Mouse (Mus musculus): ENCODE results near the gene Sec11a. TPM values are rescaled to one million over a fixed set of nuclear protein-coding genes. Genes with fewer than 3 reads are reported as not detected.

Gene Sec11a
- 222 and 224 TPM in 2 replicates for polyA plus RNA-seq (2015; fragmentation: Nextera tagmentation; extraction: Ambion mirVana)

GRCm38 (mm10) chr7:80947445-80948350 lies at the start of gene Sec11a:
TSS of gene Sec11a (minus strand) at chr7:80947780.

GRCm38 (mm10) chr7:80992980-80993833 lies 45.6 kb upstream of the Sec11a start, which contains the start of gene Zfp592:
TSS of gene Zfp592 (plus strand) at chr7:80993681.

GRCm38 (mm10) chr7:80904921-80905515 lies 42.6 kb downstream of the Sec11a start, which contains the start of gene Nmb:
TSS of gene Nmb (minus strand) at chr7:80905076.

GRCm38 (mm10) chr7:80900944-80901501 lies 46.6 kb downstream of the Sec11a start, which contains the start of gene Wdr73:
TSS of gene Wdr73 (minus strand) at chr7:80901269.

GRCm38 (mm10) chr7:80860729-80861274 lies 86.8 kb downstream of the Sec11a start, which contains the start of gene Zscan2:
TSS of gene Zscan2 (plus strand) at chr7:80860920.

Other genes with a start within 250 kb of the Sec11a start
- gene Iqgap1, start 121.8 kb downstream of the Sec11a start, polyA plus RNA-seq (2015; fragmentation: Nextera tagmentation; extraction: Ambion mirVana): 30.3 and 38.1 TPM in 2 replicates
- gene Zscan2, start 86.9 kb downstream of the Sec11a start, polyA plus RNA-seq (2015; fragmentation: Nextera tagmentation; extraction: Ambion mirVana): 1.4 and 1.9 TPM in 2 replicates
- gene Wdr73, start 46.5 kb downstream of the Sec11a start, polyA plus RNA-seq (2015; fragmentation: Nextera tagmentation; extraction: Ambion mirVana): 26.1 and 29.0 TPM in 2 replicates
- gene Nmb, start 42.7 kb downstream of the Sec11a start, polyA plus RNA-seq (2015; fragmentation: Nextera tagmentation; extraction: Ambion mirVana): 5.8 and 9.8 TPM in 2 replicates
- 7.1 and 9.6 TPM in 2 replicates for gene Zfp592, start 45.9 kb upstream of the Sec11a start, polyA plus RNA-seq (2015; fragmentation: Nextera tagmentation; extraction: Ambion mirVana)
- 0.22 TPM in 1 of 2 replicates, not detected in the other for gene Alpk3, start 109.8 kb upstream of the Sec11a start, polyA plus RNA-seq (2015; fragmentation: Nextera tagmentation; extraction: Ambion mirVana)
- gene Slc28a1, start 167.0 kb upstream of the Sec11a start, polyA plus RNA-seq (2015; fragmentation: Nextera tagmentation; extraction: Ambion mirVana): not detected in 2 replicates

All from adrenal gland, postnatal 0 days (tissue).